Mouse (Mus musculus) forebrain, postnatal 0 days (tissue): ENCODE measurements around the gene Tspan17. TPM values are rescaled to one million over a fixed set of nuclear protein-coding genes. Genes with fewer than 3 reads are reported as not detected.

Source experiments
- ATAC-seq: fragments of 200-750 bp; cut with Nextera tagmentation; 2 replicates; pipeline ENCODE4 v1.8.0; 2017; ENCODE audit warnings: mild to moderate bottlenecking, moderate library complexity
- DNase-seq: peaks from one replicate; pipeline ENCODE4 v3.0.0-alpha.2; 2015
- H3K27ac ChIP-seq: fragments of 300-500 bp; sonication (generic); 2 replicates; pipeline ENCODE4 v1.5.1; 2014; ENCODE audit warnings: low read depth, mild to moderate bottlenecking, antibody characterized with exemption, low read length, moderate library complexity, mixed read lengths
- H3K27me3 ChIP-seq: fragments of 300-500 bp; sonication (generic); 2 replicates; pipeline ENCODE4 v1.6.1; 2014; ENCODE audit warnings: mild to moderate bottlenecking, low read length, mixed read lengths; ENCODE audit not compliant: insufficient read depth
- H3K36me3 ChIP-seq: fragments of 300-500 bp; sonication (generic); 2 replicates; pipeline ENCODE4 v1.6.1; 2014; ENCODE audit warnings: mild to moderate bottlenecking, moderate library complexity; ENCODE audit not compliant: insufficient read depth
- H3K4me1 ChIP-seq: fragments of 300-500 bp; sonication (generic); 2 replicates; pipeline ENCODE4 v1.6.1; 2014; ENCODE audit warnings: antibody characterized with exemption; ENCODE audit not compliant: insufficient read depth
- H3K4me2 ChIP-seq: fragments of 300-500 bp; sonication (generic); 2 replicates; pipeline ENCODE4 v1.6.1; 2014; ENCODE audit warnings: low read depth, mild to moderate bottlenecking, moderate library complexity
- H3K4me3 ChIP-seq: fragments of 300-500 bp; sonication (generic); 2 replicates; pipeline ENCODE4 v1.5.1; 2014; ENCODE audit warnings: low read depth, low read length, mixed read lengths
- H3K9ac ChIP-seq: fragments of 300-500 bp; sonication (generic); 2 replicates; pipeline ENCODE4 v1.6.1; 2014; ENCODE audit warnings: mild to moderate bottlenecking
- H3K9me3 ChIP-seq: fragments of 300-500 bp; sonication (generic); 2 replicates; pipeline ENCODE4 v1.6.1; 2016; ENCODE audit warnings: low read length
- CTCF ChIP-seq: sonication (generic); IDR thresholded peaks from 2 replicates; pipeline ENCODE4 v1.5.1; 2016; ENCODE audit warnings: antibody characterized with exemption, control low read depth, low read depth
- WGBS: fragments of 180-500 bp; shearing (Covaris S2); extraction: QIAGEN DNeasy Blood & Tissue Kit; methylation state at CpG from one replicate; pipeline ENCODE4 v1.1.7; 2014; 5-methylcytosine and 5-hydroxymethylcytosine counted together
- polyA plus RNA-seq: library from polyadenylated mRNA; unstranded; fragments of >200 nt; fragmentation: Nextera tagmentation; extraction: Ambion mirVana; gene quantifications from 2 replicates; pipeline ENCODE4 v1.2.1, GENCODE M21; 2015
- total RNA-seq: library from RNA; depleted of rRNA; stranded (reverse); fragments of >200 nt; gene quantifications from 2 replicates; pipeline ENCODE4 v1.2.3, GENCODE M21; 2014

Tspan17 gene
- total and polyA plus RNA-seq, 2 experiments from 2014 or later, result 28.3 to 61.1 TPM

DNA sequence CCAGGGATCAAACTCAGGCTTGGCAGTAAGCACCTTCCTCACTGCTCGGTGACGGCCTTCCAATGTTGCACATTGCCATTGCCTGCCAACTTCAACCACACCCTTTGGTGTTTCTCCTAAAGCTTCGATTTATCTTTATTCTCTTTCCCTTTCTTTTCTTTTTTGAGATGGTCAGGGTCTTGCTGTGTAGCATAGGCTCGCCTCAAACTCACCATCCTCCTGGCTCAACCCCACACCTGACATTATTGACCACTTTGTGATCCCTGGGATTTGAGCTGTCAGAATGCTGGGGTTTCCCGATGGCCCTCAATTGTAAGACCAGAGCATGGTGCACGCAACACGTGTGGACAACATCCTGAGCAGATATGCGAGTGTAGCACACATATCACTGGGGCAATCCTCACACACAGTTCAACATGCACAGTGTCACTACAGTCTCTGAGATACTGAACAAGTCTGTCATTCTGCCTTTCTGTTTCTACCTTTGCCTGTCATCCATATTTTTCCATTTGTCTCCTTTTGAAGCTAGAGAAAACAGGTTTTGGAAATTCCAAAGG is 32.9 kb upstream of the Tspan17 start:
- Histone ChIP-seq H3K4me3 (no peak overlapping the region), H3K36me3 (no peaks in the 10 kb centered on the region), H3K27me3 (no peaks in the 10 kb centered on the region), H3K4me1 (peaks cover 57% of the 10 kb centered on the region), H3K27ac (peak overlapping the region; percentile 87), H3K9me3 (no peaks in the 10 kb centered on the region), H3K4me2 (peak overlapping the region; percentile 30; the same call in 1 of the 2 replicates), H3K9ac (no peak overlapping the region)
- 84% methylated on average over 8 of the region's 8 CpGs for WGBS
- TF ChIP-seq CTCF, result no peak
- ATAC-seq (no peak), DNase-seq (no peak)

DNA sequence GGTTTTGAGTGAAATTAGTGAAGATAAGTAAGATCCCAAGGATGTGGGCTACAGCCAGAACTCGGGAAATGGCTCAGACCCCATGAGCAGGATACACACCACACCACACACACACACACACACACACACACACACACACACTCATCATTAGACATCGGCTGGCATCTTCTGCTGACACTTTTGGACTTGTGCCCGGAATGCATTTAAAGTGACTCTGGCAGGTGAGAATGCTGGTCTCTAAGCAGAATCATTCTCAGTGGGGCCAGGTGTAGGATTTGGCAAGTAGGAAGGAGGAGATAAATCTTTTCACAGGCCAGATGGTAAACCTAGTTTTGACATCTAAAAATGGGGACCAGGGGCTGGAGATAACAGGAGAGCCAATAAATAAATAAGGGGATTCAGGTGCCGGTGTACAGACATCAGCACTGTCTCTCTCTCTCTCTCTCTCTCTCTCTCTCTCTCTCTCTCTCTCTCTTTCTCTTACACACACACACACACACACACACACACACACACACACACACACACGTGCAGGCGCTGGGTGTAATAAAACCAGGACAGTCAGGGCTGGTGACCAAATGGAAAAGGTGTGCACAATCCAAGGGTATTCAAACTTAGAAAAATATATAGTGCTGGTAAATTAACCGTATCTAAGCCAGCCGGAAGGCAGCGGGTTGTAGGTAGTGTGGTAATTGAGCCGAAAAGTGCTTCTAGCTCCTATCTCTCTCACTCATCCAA is 31.9 kb upstream of the Tspan17 start:
- Histone ChIP-seq H3K27me3 (no peaks in the 10 kb centered on the region), H3K36me3 (no peaks in the 10 kb centered on the region), H3K9me3 (no peaks in the 10 kb centered on the region), H3K27ac (peak overlapping the region; percentile 92), H3K9ac (peak overlapping the region; percentile 60), H3K4me1 (peaks cover 51% of the 10 kb centered on the region), H3K4me3 (peak overlapping the region; percentile 44), H3K4me2 (peak overlapping the region; percentile 85)
- ATAC-seq (no peak; the same call in 1 of the 2 replicates), DNase-seq (peak; percentile 68)
- TF ChIP-seq CTCF, result peak; percentile 1; the same call in 1 of the 2 replicates
- 17% methylated on average over 10 of the region's 10 CpGs for WGBS

DNA sequence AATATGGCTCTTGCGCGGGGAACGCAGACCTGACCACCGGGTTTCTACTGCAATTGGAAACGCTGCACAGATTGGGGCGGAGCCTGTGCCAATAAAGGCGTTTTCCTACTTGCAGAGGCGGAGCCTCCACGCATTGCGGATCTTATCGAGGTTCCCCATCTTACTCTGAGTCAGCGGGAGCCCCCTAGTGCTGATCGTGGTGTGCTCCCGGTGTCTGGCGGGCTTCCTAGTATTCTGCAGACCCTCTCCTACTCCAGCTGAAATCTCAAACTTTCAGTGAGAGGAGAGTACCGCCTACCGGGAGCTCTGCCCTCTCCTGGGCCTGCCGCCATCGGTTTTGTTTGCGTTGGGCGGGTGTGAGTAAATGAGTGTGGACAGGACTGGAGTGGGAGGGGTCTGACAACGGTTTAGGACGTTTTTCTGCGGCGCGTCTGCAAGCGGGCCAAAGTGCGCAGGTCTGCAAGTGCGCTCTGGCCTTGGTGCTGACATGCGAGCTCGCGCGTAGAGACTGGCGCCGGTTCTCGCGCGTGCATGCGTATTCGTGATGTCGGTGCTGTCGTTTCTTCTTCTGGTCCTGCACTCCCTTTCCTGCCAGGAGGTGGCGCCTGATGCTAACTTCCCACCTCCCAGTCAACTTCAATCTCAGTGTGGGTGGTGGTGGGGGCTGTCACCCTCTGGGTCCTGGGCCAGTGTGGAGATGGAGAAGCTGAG is 31.0 kb upstream of the Tspan17 start:
- no peaks in the 10 kb centered on the region for H3K27me3 ChIP-seq
- DNase-seq (peak; percentile 97), ATAC-seq (peak; percentile 86)
- H3K4me3 ChIP-seq, result peak overlapping the region; percentile 44
- no peaks in the 10 kb centered on the region for H3K9me3 ChIP-seq
- peaks cover 42% of the 10 kb centered on the region for H3K4me1 ChIP-seq
- H3K36me3 ChIP-seq, result no peaks in the 10 kb centered on the region
- peak; percentile 92 for TF ChIP-seq CTCF
- WGBS, result 2% methylated on average over 43 of the region's 43 CpGs
- peak overlapping the region; percentile 85 for H3K4me2 ChIP-seq
- peak overlapping the region; percentile 92 for H3K27ac ChIP-seq
- peak overlapping the region; percentile 60 for H3K9ac ChIP-seq

DNA sequence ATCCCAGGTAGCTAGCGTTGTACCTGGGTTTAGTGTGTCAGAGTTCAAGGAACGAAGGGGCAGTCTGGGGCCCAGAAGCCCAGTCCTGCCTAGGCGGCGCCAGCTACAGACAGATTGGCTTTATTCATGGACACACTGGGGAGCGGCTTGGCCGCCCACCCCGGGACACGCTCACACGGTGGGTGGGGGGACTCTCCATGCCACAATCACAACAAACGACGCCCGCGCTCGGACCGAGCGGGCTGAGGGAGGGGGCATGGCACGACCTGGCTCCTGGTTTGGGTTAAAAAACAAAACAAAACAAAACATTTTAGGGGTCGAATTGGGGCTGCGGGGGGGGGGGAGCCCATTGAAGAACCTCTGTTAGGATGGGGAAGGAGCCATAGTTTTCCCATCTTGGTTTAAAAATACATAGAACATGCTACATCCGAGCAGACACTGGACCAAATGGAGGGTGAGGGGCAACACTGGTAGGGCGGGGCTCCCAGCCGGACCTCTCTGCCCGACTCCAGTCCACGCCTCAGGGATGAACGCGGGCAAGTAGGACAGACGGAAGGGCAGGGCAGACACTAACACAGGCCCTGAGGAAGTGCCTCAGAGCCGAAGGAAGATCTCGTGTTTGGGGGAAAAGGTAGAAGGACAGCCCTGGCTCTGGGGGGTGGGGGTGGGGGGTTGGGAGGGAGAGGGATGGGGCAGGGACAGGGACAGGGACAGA is 30.3 kb upstream of the Tspan17 start:
- Histone ChIP-seq H3K36me3 (no peaks in the 10 kb centered on the region), H3K9me3 (no peaks in the 10 kb centered on the region), H3K4me1 (peaks cover 36% of the 10 kb centered on the region), H3K27ac (peak overlapping the region; percentile 92), H3K4me2 (peak overlapping the region; percentile 85), H3K4me3 (peak overlapping the region; percentile 44), H3K9ac (peak overlapping the region; percentile 52), H3K27me3 (0 out of 2 replicates have a peak, but pooled peaks cover 1% of the 10 kb centered on the region)
- DNase-seq, result no peak
- TF ChIP-seq CTCF, result no peak
- 1% methylated on average over 29 of the region's 29 CpGs for WGBS
- ATAC-seq, result no peak

DNA sequence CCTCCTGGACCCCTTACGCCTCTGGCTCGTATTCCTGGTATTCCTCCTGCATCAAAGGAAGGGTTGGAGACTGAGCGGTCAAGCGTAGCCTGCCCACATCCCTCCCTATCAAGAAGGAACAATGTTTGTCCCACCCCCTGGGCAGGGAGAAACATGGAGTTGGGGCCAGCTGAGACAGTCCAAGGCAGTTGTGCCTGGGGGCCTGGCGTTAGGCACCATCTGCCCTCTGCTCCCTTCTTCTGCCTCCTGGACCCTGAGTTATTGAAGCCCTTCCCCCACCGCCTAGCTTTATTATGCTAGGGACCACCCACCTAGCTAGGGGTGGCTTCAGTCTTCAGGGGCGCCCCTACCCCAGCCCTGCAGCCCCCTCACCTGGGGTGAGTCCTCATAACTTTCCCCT is 29.7 kb upstream of the Tspan17 start:
- TF ChIP-seq CTCF, result no peak
- H3K4me2 ChIP-seq, result peak overlapping the region; percentile 85
- H3K27ac ChIP-seq, result peak overlapping the region; percentile 30; the same call in 1 of the 2 replicates
- peaks cover 6% of the 10 kb centered on the region; the same call in 1 of the 2 replicates for H3K27me3 ChIP-seq
- ATAC-seq, result no peak
- H3K36me3 ChIP-seq, result no peaks in the 10 kb centered on the region
- no peaks in the 10 kb centered on the region for H3K9me3 ChIP-seq
- no peak overlapping the region; the same call in 1 of the 2 replicates for H3K4me3 ChIP-seq
- no peak overlapping the region for H3K9ac ChIP-seq
- 9% methylated on average over 7 of the region's 7 CpGs for WGBS
- no peak for DNase-seq
- H3K4me1 ChIP-seq, result peaks cover 30% of the 10 kb centered on the region

DNA sequence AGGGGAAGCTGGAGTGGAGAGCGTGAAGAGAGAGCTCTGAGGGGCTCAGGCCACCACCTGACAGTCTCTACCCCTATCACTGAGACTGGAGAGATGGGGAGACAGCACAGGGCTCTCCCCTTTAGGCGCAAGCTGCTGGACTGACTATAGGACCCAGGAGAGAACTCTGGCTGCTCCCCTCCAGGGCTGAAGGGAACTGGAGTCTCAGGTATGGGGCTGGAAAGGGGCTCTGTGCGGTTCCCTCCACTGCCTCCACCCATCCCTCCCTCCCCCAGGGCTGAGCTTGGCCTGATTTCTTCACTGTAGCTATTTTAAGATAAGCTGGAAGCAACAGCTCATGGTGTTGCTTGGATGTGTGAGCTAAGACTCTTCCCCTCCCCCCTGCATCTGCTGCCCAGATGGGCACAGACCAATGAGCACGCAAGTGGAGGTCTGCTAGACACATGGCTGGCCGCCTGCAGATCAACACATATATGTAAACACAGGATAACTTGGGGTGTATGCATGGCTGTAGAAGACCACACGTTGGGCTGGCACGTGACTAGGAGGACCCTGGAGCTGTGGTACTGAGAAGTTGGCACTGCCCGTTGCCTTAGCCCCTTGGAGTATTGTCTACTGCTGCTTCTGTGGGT is 28.9 kb upstream of the Tspan17 start:
- peaks cover 12% of the 10 kb centered on the region; the same call in 1 of the 2 replicates for H3K27me3 ChIP-seq
- no peak for TF ChIP-seq CTCF
- WGBS, result 43% methylated on average over 8 of the region's 8 CpGs
- no peaks in the 10 kb centered on the region for H3K9me3 ChIP-seq
- H3K4me1 ChIP-seq, result peaks cover 27% of the 10 kb centered on the region
- ATAC-seq, result peak; percentile 28
- no peak overlapping the region for H3K9ac ChIP-seq
- H3K4me2 ChIP-seq, result no peak overlapping the region
- DNase-seq, result peak; percentile 71
- H3K36me3 ChIP-seq, result no peaks in the 10 kb centered on the region
- no peak overlapping the region for H3K4me3 ChIP-seq
- H3K27ac ChIP-seq, result peak overlapping the region; percentile 30; the same call in 1 of the 2 replicates
